Mouse (Mus musculus): ENCODE measurements around the gene Klhl33.
"Not testable (repeated sequence)": the region's sequence is repeated elsewhere in the genome, so short reads cannot be mapped to it uniquely, and the experiment has no call there.

GRCm38 (mm10) chr14:50897992-50898391 lies 685 bp upstream of the Klhl33 start:
- not testable (repeated sequence) for TF ChIP-seq CTCF (IDR thresholded peaks at IDR 0.05; ENCODE audit: control insufficient read depth, insufficient read depth, insufficient read length); USF1 (IDR thresholded peaks at IDR 0.05; ENCODE audit: low read depth); CEBPB (IDR thresholded peaks at IDR 0.05; ENCODE audit: low read depth)
